Mouse (Mus musculus) C2C12 (cell line): ENCODE data around the gene Tiam1. TPM values are rescaled to one million over a fixed set of nuclear protein-coding genes. Genes with fewer than 3 reads are reported as not detected.

Experiments used
- H3K27me3 ChIP-seq: one replicate; pipeline ENCODE4 v1.6.1; 2011; ENCODE audit not compliant: control insufficient read depth, insufficient read depth, insufficient read length
- H3K36me3 ChIP-seq: one replicate; pipeline ENCODE4 v1.6.1; 2011; ENCODE audit not compliant: control insufficient read depth, insufficient read depth
- H3K4me3 ChIP-seq: one replicate; pipeline ENCODE4 v1.5.1; 2011; ENCODE audit warnings: mild to moderate bottlenecking, control low read depth; ENCODE audit not compliant: poor library complexity, insufficient read depth, severe bottlenecking
- H3K79me2 ChIP-seq: one replicate; pipeline ENCODE4 v1.6.1; 2011; ENCODE audit not compliant: control insufficient read depth, insufficient read depth
- H3K79me3 ChIP-seq: one replicate; pipeline ENCODE4 v1.6.1; 2011; ENCODE audit warnings: low read depth, control low read depth
- H3ac ChIP-seq: one replicate; pipeline ENCODE3; 2011; ENCODE audit warnings: low read depth; ENCODE audit not compliant: control insufficient read depth, insufficient read length
- CEBPB ChIP-seq: IDR thresholded peaks from one replicate; pipeline ENCODE4 v1.6.1; 2011; ENCODE audit warnings: low read depth, mild to moderate bottlenecking, control low read depth, moderate library complexity
- CTCF ChIP-seq: IDR thresholded peaks from one replicate; pipeline ENCODE4 v1.5.1; 2011; ENCODE audit not compliant: control insufficient read depth, insufficient read depth, insufficient read length
- FOSL1 ChIP-seq: IDR thresholded peaks from one replicate; pipeline ENCODE4 v1.8.0; 2011; ENCODE audit warnings: mild to moderate bottlenecking, low read length; ENCODE audit not compliant: poor library complexity, insufficient read depth, severe bottlenecking
- MAX ChIP-seq: IDR thresholded peaks from one replicate; pipeline ENCODE4 v1.6.1; 2011; ENCODE audit warnings: mild to moderate bottlenecking, control low read depth
- MYOD1 ChIP-seq: IDR thresholded peaks from one replicate; pipeline ENCODE4 v1.6.1; 2011; ENCODE audit warnings: low read depth; ENCODE audit not compliant: control insufficient read depth, insufficient read length
- MYOG ChIP-seq: IDR thresholded peaks from one replicate; pipeline ENCODE4 v1.6.1; 2011; ENCODE audit not compliant: control insufficient read depth, insufficient read length; ENCODE audit errors: extremely low read depth
- USF1 ChIP-seq: IDR thresholded peaks from one replicate; pipeline ENCODE4 v1.6.1; 2011; ENCODE audit warnings: low read depth, mild to moderate bottlenecking, control low read depth, moderate library complexity
- polyA plus RNA-seq: library from polyadenylated mRNA; unstranded; fragments of >200 nt; fragmentation: generic; extraction: Trizol; gene quantifications from one replicate; pipeline ENCODE4 v1.2.1, GENCODE M21; 2012; ENCODE audit warnings: missing spikeins

Tiam1 gene
- polyA plus RNA-seq, 1 experiment: 6.9 TPM

DNA sequence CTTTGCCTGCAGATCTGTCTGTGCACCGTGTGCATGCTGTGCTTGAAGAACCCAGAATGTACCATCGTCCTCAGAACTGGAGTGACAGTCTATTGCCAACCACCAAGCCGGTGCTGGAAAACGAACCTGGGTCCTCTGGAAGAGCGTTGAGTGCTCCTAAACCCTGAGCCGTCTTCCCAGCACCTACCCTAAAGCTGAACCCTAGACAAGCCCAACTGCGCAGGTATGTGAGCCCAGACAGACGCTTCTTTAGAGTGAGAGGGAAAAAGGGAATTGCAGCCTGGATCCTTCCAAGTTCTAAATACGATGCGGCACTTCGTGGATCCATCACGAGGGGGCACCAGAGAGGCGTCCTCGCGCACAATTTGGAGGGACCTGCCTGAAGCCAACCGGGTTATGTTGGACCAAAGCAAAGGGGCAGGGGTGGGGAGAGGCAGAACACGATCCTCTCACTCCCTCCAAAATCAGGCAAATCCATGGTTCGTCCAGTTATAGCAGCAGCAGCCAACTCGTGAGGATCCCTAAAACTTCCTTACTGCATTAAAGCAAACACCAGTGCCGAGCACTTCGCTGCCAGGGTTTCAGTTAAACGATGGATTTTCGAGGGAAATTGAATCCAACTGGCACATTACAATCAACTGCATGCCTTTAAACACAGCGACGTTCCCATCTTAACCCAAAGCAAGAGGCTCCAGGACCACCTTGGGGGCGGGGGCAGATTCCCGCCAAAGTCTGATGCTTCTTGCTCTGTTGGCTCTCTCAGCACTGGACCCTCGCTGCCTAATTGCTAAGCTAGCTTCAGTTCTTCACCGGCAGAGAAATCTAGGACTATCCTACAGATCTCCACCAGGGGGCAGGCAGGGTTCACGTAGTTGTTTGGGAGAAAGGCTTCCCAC, 369.7 kb downstream of the Tiam1 start:
- no peaks in the 10 kb centered on the region for H3K27me3 ChIP-seq
- no peak overlapping the region for H3ac ChIP-seq
- H3K36me3 ChIP-seq: no peaks in the 10 kb centered on the region
- no peaks in the 10 kb centered on the region for H3K79me2 ChIP-seq
- no peaks in the 10 kb centered on the region for H3K79me3 ChIP-seq
- TF ChIP-seq MYOD1 (no peak), CTCF (peak; percentile 48)
- H3K4me3 ChIP-seq: no peak overlapping the region

DNA sequence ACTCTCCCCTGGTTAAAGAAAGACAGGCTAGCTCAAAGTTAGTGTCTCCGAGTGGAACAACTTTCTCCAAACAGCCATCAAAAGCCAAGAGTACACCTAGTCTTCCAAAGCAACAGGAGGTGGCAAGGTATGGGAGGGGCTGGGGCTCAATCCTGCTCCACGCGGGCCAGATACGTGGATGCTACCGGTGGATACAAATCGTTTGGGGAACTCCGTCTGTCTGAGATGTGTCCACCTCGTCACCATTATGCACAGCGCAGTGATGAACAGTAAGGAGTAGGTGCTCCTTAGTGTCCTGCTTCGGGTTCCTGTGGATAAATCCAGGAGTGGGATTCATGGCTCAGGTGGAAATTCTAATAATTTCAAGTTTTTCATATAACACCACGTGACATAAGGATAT, 377.6 kb downstream of the Tiam1 start:
- H3K79me2 ChIP-seq: no peaks in the 10 kb centered on the region
- no peak overlapping the region for H3ac ChIP-seq
- H3K36me3 ChIP-seq: no peaks in the 10 kb centered on the region
- no peaks in the 10 kb centered on the region for H3K27me3 ChIP-seq
- no peak overlapping the region for H3K4me3 ChIP-seq
- no peaks in the 10 kb centered on the region for H3K79me3 ChIP-seq
- no peak for TF ChIP-seq FOSL1
- no peak for TF ChIP-seq MAX
- TF ChIP-seq CEBPB: no peak
- TF ChIP-seq MYOG: no peak
- no peak for TF ChIP-seq USF1
- no peak for TF ChIP-seq MYOD1
- TF ChIP-seq CTCF: no peak

DNA sequence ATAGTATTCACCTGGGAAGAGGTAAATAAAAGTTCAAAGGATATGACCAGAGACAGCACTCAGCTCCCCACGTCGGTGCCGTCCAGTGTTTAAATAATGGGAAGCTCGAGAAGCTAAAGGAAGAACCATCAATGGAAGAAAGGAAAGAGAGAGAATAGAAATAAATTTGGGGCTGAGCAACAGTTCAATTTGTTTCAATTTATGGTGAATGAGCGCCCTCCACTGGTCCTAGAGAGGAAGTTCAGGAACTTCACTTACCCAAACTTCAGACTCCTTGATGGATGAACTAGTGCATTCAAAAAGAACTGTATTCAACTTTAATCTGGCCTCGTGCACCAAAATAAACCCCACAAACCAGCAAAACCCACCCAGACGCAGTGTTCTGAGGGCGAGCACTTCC, 378.1 kb downstream of the Tiam1 start:
- no peak overlapping the region for H3K4me3 ChIP-seq
- no peaks in the 10 kb centered on the region for H3K79me2 ChIP-seq
- no peaks in the 10 kb centered on the region for H3K36me3 ChIP-seq
- TF ChIP-seq MAX (no peak), CTCF (no peak), MYOG (no peak), MYOD1 (no peak), USF1 (no peak), CEBPB (no peak), FOSL1 (no peak)
- H3ac ChIP-seq: no peak overlapping the region
- no peaks in the 10 kb centered on the region for H3K79me3 ChIP-seq
- no peaks in the 10 kb centered on the region for H3K27me3 ChIP-seq

DNA sequence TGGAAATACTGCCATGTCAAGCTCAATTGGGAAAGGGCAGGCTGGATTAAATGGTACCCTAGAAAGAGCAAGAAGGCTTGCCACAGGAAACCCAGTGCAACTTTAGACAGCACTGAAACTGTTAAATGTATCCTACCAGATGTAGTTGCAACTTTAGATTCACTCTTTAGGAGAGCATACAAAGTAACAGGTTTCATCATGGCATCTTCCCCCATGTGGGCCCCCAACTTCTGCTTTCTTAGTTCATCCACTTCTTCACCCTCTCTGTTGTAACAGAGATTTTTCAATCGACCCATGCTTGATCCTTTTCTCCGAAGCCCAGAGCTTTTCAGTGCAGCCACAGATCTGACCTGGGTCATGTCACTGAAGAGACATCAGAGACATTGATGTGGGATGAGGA, 379.8 kb downstream of the Tiam1 start:
- H3K36me3 ChIP-seq: no peaks in the 10 kb centered on the region
- H3K79me3 ChIP-seq: no peaks in the 10 kb centered on the region
- H3K79me2 ChIP-seq: no peaks in the 10 kb centered on the region
- H3K4me3 ChIP-seq: no peak overlapping the region
- no peak for TF ChIP-seq MYOG
- no peak for TF ChIP-seq CTCF
- no peak for TF ChIP-seq CEBPB
- TF ChIP-seq FOSL1: no peak
- no peak for TF ChIP-seq USF1
- TF ChIP-seq MAX: no peak
- H3K27me3 ChIP-seq: no peaks in the 10 kb centered on the region
- H3ac ChIP-seq: no peak overlapping the region

DNA sequence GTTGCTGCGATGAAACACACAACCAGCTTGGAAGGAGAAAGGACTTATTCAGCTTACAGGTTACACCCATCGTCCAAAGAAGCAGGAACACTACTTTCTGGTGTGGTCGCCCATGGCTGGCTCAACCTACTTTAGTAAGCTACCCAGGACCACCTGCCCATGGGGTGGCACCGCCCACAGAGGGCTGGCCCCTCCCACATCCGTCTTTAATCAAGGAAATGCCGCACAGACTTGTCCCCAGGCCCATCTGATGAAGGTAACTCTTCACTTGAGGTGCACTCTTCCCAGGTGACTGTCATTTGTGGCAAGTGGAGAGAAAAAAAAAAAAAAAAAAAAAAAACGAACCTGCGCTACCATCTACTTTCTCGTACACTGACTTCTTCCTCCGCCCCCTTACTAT, 381.0 kb downstream of the Tiam1 start:
- no peaks in the 10 kb centered on the region for H3K79me2 ChIP-seq
- no peaks in the 10 kb centered on the region for H3K27me3 ChIP-seq
- no peaks in the 10 kb centered on the region for H3K79me3 ChIP-seq
- no peak overlapping the region for H3K4me3 ChIP-seq
- H3K36me3 ChIP-seq: no peaks in the 10 kb centered on the region
- H3ac ChIP-seq: no peak overlapping the region
- TF ChIP-seq FOSL1: no peak
- TF ChIP-seq MAX: no peak
- TF ChIP-seq MYOG: no peak
- no peak for TF ChIP-seq USF1
- TF ChIP-seq MYOD1: no peak
- TF ChIP-seq CEBPB: no peak
- no peak for TF ChIP-seq CTCF

DNA sequence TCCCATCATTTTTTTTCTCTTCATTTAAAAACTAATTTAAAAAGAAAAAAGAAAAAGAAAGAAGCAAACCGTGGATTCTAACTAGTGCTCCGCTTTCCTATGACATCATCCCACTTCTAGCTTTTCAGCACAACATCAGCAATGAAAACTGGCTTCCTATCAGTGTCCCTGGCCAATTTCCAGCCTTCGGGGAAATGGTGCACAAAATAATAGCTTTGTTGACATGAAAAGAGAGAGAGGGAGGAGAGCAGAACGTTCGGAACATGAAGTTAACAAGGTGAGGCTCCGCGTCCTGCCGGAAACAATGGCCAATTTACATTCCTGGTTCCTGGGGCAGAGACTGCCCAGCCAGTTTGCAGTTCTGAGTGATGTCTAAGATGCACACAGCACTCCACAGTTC, 381.5 kb downstream of the Tiam1 start:
- TF ChIP-seq FOSL1 (no peak), MYOD1 (no peak), USF1 (no peak), MAX (no peak), CEBPB (no peak), CTCF (no peak), MYOG (no peak)
- no peak overlapping the region for H3ac ChIP-seq
- no peaks in the 10 kb centered on the region for H3K36me3 ChIP-seq
- H3K79me3 ChIP-seq: no peaks in the 10 kb centered on the region
- H3K4me3 ChIP-seq: no peak overlapping the region
- H3K79me2 ChIP-seq: no peaks in the 10 kb centered on the region
- no peaks in the 10 kb centered on the region for H3K27me3 ChIP-seq
